In the genomic region with DNA sequence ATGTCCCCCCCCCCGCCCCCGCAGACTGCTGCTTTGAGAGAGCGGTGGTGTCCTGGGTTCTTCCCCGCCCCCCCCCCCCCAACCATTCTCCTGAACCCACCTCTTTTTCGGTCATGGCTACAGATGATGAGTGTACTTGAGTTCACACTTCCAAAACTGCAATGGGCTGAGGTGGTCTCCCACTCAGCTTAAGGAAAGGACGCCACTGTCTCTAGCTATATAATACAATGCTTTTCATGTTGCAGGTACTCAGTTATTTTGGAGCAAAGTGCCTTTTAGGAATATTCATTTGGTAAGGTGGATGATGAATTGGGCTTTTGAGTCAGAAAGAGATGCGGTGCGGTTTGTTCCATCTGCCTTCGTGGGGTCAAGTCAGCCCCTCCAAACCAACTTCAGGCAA, we compare ENCODE assay signal across 9 mouse cellular contexts. TPM values are rescaled to one million over a fixed set of nuclear protein-coding genes. Genes with fewer than 3 reads are reported as not detected.
DNase-seq lines count a peak whose midpoint lies in the region; ATAC-seq and TF ChIP-seq lines count a peak whose summit lies in the region.
"Had no signal": no experiment of that assay in that cellular context is flagged by ENCODE, and none has a peak within 500 bp of the region (broad histone marks: within the 10 kb centered on the region; RNA-seq: fewer than 3 reads in every experiment).

No protein-coding gene starts in this region.

- no peak for DNase-seq in heart, embryonic 10.5 days (ENCODE audit: low spot score)
- no peak for DNase-seq in heart, postnatal 4 days
- no peak for DNase-seq in hindbrain, embryonic 10.5 days (ENCODE audit: low spot score)
- no peak for DNase-seq in liver, postnatal 0 days
- no peak for DNase-seq in embryo, embryonic 10 days (ENCODE audit: low spot score)
- DNase-seq in gastrocnemius, postnatal 25 days = no peak
- no peak for DNase-seq in embryo, embryonic 11 days

- H3K27ac ChIP-seq in heart, embryonic 10.5 days = no peak overlapping the region
- no peak overlapping the region for H3K27ac ChIP-seq in hindbrain, embryonic 10.5 days
- H3K27ac ChIP-seq in liver, postnatal 0 days (ENCODE audit: low read depth) = no peak overlapping the region

- H3K4me3 ChIP-seq in heart, embryonic 10.5 days = peak overlapping the region; percentile 59
- H3K4me3 ChIP-seq in E14TG2a.4 (replicated peaks; ENCODE audit: low read length) = peak overlapping the region; percentile 79
- H3K4me3 ChIP-seq in hindbrain, embryonic 10.5 days = peak overlapping the region; percentile 61
- H3K4me3 ChIP-seq in liver, postnatal 0 days (ENCODE audit: low read depth, low read length) = no peak overlapping the region

- TF ChIP-seq EP300 in liver, postnatal 0 days (IDR thresholded peaks at IDR 0.05; ENCODE audit: low read depth) = no peak

- no peak overlapping the region for H3K9ac ChIP-seq in liver, postnatal 0 days (replicated peaks)

- H3K4me2 ChIP-seq in liver, postnatal 0 days (ENCODE audit: low read depth, low read length) = peak overlapping the region; percentile 34; the same call in 1 of the 2 replicates

- no peak for ATAC-seq in liver, postnatal 0 days

- H3K27me3 ChIP-seq in heart, embryonic 10.5 days (ENCODE audit: insufficient read depth, poor library complexity, severe bottlenecking) = peaks cover 4% of the 10 kb centered on the region; the same call in 1 of the 2 replicates
- H3K27me3 ChIP-seq in E14TG2a.4 (ENCODE audit: insufficient read depth, low read length) = 0 out of 2 replicates have a peak, but pooled peaks cover 2% of the 10 kb centered on the region
- H3K27me3 ChIP-seq in hindbrain, embryonic 10.5 days (ENCODE audit: insufficient read depth, poor library complexity, severe bottlenecking) = peaks cover 8% of the 10 kb centered on the region
- 0 out of 2 replicates have a peak, but pooled peaks cover 6% of the 10 kb centered on the region for H3K27me3 ChIP-seq in liver, postnatal 0 days (ENCODE audit: insufficient read depth, low read length)

- H3K36me3 ChIP-seq in heart, embryonic 10.5 days = no peaks in the 10 kb centered on the region
- no peaks in the 10 kb centered on the region for H3K36me3 ChIP-seq in E14TG2a.4 (ENCODE audit: insufficient read depth, low read length)
- H3K36me3 ChIP-seq in hindbrain, embryonic 10.5 days = no peaks in the 10 kb centered on the region
- no peaks in the 10 kb centered on the region for H3K36me3 ChIP-seq in liver, postnatal 0 days (replicated peaks; ENCODE audit: insufficient read depth, low read length)

- H3K9me3 ChIP-seq in heart, embryonic 10.5 days = peaks cover 5% of the 10 kb centered on the region; the same call in 1 of the 2 replicates
- H3K9me3 ChIP-seq in E14TG2a.4 (ENCODE audit: low read length) = peaks cover 10% of the 10 kb centered on the region
- H3K9me3 ChIP-seq in hindbrain, embryonic 10.5 days = peaks cover 11% of the 10 kb centered on the region; the same call in 1 of the 2 replicates
- H3K9me3 ChIP-seq in liver, postnatal 0 days (ENCODE audit: low read length) = peaks cover 3% of the 10 kb centered on the region; the same call in 1 of the 2 replicates

- 32% methylated on average over 9 of the region's 9 CpGs for WGBS in heart, embryonic 10.5 days
- WGBS in hindbrain, embryonic 10.5 days = 42% methylated on average over 9 of the region's 9 CpGs
- WGBS in liver, postnatal 0 days (ENCODE audit: insufficient replicate concordance) = 39% methylated on average over 9 of the region's 9 CpGs

- H3K4me1 ChIP-seq in heart, embryonic 10.5 days = peaks cover 7% of the 10 kb centered on the region
- peaks cover 16% of the 10 kb centered on the region for H3K4me1 ChIP-seq in E14TG2a.4 (replicated peaks; ENCODE audit: low read depth, low read length)
- H3K4me1 ChIP-seq in hindbrain, embryonic 10.5 days (replicated peaks) = peaks cover 11% of the 10 kb centered on the region
- no peaks in the 10 kb centered on the region for H3K4me1 ChIP-seq in liver, postnatal 0 days (ENCODE audit: insufficient read depth)

- no peak for TF ChIP-seq CTCF in E14TG2a.4 (conservative IDR thresholded peaks at IDR 0.05; ENCODE audit: low read length)
- no peak for TF ChIP-seq CTCF in liver, postnatal 0 days (IDR thresholded peaks at IDR 0.05; ENCODE audit: low read depth)

RNA-seq across cellular contexts. Expression of a gene that starts 0.3 kb away (rescaled TPM):
- polyA plus RNA-seq in heart, embryonic 10.5 days (2016; fragmentation: Nextera tagmentation; extraction: Ambion mirVana) = 0.15 and 0.64 TPM in 2 replicates
- under 1 TPM in 1 of 2 experiments, not detected in 1; 0.11 TPM for total RNA-seq in heart, postnatal 4 days (2021)
- polyA plus RNA-seq in hindbrain, embryonic 10.5 days (2016; fragmentation: Nextera tagmentation; extraction: Ambion mirVana) = 0.85 and 2.0 TPM in 2 replicates
- 0.31 and 0.44 TPM in 2 replicates for polyA plus RNA-seq in liver, postnatal 0 days (2015; fragmentation: Nextera tagmentation; extraction: Ambion mirVana)
- total RNA-seq in gastrocnemius, postnatal 25 days (2021) = not detected
- total RNA-seq: monocyte, adult 5-6 weeks had no signal

RNA-seq across cellular contexts. Expression of a gene that starts 48.5 kb away (rescaled TPM):
- 23.3 and 25.6 TPM in 2 replicates for polyA plus RNA-seq in heart, embryonic 10.5 days (2016; fragmentation: Nextera tagmentation; extraction: Ambion mirVana)
- total RNA-seq in heart, postnatal 4 days (2021) = 10 to 100 TPM; 22.8 to 24.9 TPM
- 17.3 and 17.9 TPM in 2 replicates for polyA plus RNA-seq in hindbrain, embryonic 10.5 days (2016; fragmentation: Nextera tagmentation; extraction: Ambion mirVana)
- 9.3 and 9.8 TPM in 2 replicates for polyA plus RNA-seq in liver, postnatal 0 days (2015; fragmentation: Nextera tagmentation; extraction: Ambion mirVana)
- 10 to 100 TPM; 10.3 to 13.0 TPM for total RNA-seq in gastrocnemius, postnatal 25 days (2021)
